10 mouse cellular contexts compared by ENCODE assay signal in the genomic region with DNA sequence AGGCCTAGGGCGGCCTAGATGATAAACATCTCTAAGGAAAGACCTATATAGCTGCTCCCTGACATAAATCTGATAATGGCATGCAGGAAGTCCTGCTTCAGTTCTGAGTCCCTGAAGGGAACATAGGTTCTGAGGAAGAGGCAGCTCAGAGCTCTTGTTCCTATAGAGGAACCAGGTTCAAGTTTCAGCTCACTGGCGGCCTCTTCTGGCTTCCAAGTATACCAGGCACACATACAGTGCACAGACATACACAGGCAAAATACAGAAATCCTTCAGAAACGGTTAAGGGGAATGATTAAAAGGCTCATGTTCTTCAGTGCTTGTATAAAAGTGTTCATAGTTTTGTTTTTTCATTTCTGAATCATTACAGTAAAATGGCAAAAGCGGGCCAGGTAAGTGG. TPM values are rescaled to one million over a fixed set of nuclear protein-coding genes. Genes with fewer than 3 reads are reported as not detected.
DNase-seq lines count a peak whose midpoint lies in the region; ATAC-seq and TF ChIP-seq lines count a peak whose summit lies in the region.
"Had no signal": no experiment of that assay in that cellular context is flagged by ENCODE, and none has a peak within 500 bp of the region (broad histone marks: within the 10 kb centered on the region; RNA-seq: fewer than 3 reads in every experiment).

No protein-coding gene starts in this region.

- intact Hi-C loops in left cerebral cortex, postnatal 4 days (cut with DNase I): loop anchor here (5.0 to 10.0 kb wide), 2 partner anchors 187 to 359 kb away; a partner anchor contains a TSS

- H3K4me1 ChIP-seq in lung, postnatal 0 days (ENCODE audit: insufficient read depth, low read depth, low read length): peaks cover 2% of the 10 kb centered on the region; the same call in 1 of the 2 replicates
- H3K4me1 ChIP-seq: embryonic facial prominence, embryonic 13.5 days had no signal

- peak; percentile 22; the same call in 1 of the 2 replicates for TF ChIP-seq CTCF in lung, postnatal 0 days (IDR thresholded peaks at IDR 0.05)

- TF ChIP-seq EP300 in lung, postnatal 0 days (IDR thresholded peaks at IDR 0.05): no peak

- H3K27ac ChIP-seq in lung, postnatal 0 days (ENCODE audit: low read length): no peak overlapping the region
- H3K27ac ChIP-seq: embryonic facial prominence, embryonic 13.5 days had no signal

- H3K27me3 ChIP-seq in lung, postnatal 0 days (replicated peaks; ENCODE audit: insufficient read depth, low read length): no peaks in the 10 kb centered on the region
- no peaks in the 10 kb centered on the region for H3K27me3 ChIP-seq in splenic B cell, adult 2 months (ENCODE audit: control insufficient read depth, insufficient read depth, low read length, poor library complexity, severe bottlenecking)
- H3K27me3 ChIP-seq: embryonic facial prominence, embryonic 13.5 days had no signal

- H3K4me3 ChIP-seq in lung, postnatal 0 days (ENCODE audit: low read depth, low read length): no peak overlapping the region
- H3K4me3 ChIP-seq: embryonic facial prominence, embryonic 13.5 days had no signal

- 85% methylated on average over 4 of the region's 4 CpGs for WGBS in lung, postnatal 0 days

- H3K4me2 ChIP-seq in lung, postnatal 0 days (replicated peaks; ENCODE audit: low read depth, low read length): no peak overlapping the region
- H3K4me2 ChIP-seq: embryonic facial prominence, embryonic 13.5 days had no signal

- no peaks in the 10 kb centered on the region for H3K36me3 ChIP-seq in lung, postnatal 0 days (ENCODE audit: insufficient read depth, low read length)
- no peaks in the 10 kb centered on the region; the same call in 1 of the 2 replicates for H3K36me3 ChIP-seq in splenic B cell, adult 2 months (ENCODE audit: control insufficient read depth, insufficient read depth, low read length, poor library complexity, severe bottlenecking)
- H3K36me3 ChIP-seq: embryonic facial prominence, embryonic 13.5 days had no signal

- no peaks in the 10 kb centered on the region for H3K9me3 ChIP-seq in lung, postnatal 0 days (ENCODE audit: low read length)
- H3K9me3 ChIP-seq: embryonic facial prominence, embryonic 13.5 days had no signal

- no peak for ATAC-seq in lung, postnatal 0 days
- ATAC-seq: inflammation-experienced regulatory T-cells, adult 6 months had no signal

- DNase-seq in embryo, embryonic 10 days (ENCODE audit: low spot score): peak; percentile 17
- DNase-seq in embryo, embryonic 9.5 days (ENCODE audit: extremely low spot score): no peak
- no peak for DNase-seq in lung, postnatal 0 days (ENCODE audit: low spot score)
- DNase-seq in lung, postnatal 4 days: no peak
- peak; percentile 70 for DNase-seq in ZHBTc4 (ENCODE audit: low read depth, low spot score)
- peak; percentile 37 for DNase-seq in splenic B cell, adult 2 months (ENCODE audit: low read depth, low spot score)
- DNase-seq in frontal cortex, postnatal 25 days (ENCODE audit: low spot score in 2 of 2): no peak
- no peak for DNase-seq in left cerebral cortex, postnatal 4 days

- H3K9ac ChIP-seq in lung, postnatal 0 days (replicated peaks; ENCODE audit: low read depth): no peak overlapping the region
- H3K9ac ChIP-seq: embryonic facial prominence, embryonic 13.5 days had no signal

RNA-seq across cellular contexts. Expression of a gene that starts 17.6 kb away (rescaled TPM):
- 15.3 and 15.7 TPM in 2 replicates for polyA plus RNA-seq in lung, postnatal 0 days (2015; fragmentation: Nextera tagmentation; extraction: Ambion mirVana)
- total RNA-seq in left cerebral cortex, postnatal 4 days (2021): 10 to 100 TPM; 17.5 to 20.9 TPM

RNA-seq across cellular contexts. Expression of a gene that starts 25.9 kb away (rescaled TPM):
- 0.11 and 0.17 TPM in 2 replicates for polyA plus RNA-seq in lung, postnatal 0 days (2015; fragmentation: Nextera tagmentation; extraction: Ambion mirVana)
- total RNA-seq in left cerebral cortex, postnatal 4 days (2021): 1 to 10 TPM in 1 of 2 experiments, under 1 TPM in 1; 0.92 to 1.0 TPM
- polyA plus RNA-seq: inflammation-experienced regulatory T-cells, adult 6 months had no signal

Comparison
In these comparisons a context has a peak if more than half of its experiments do, and no peak if none do; other contexts are left out.
1. DNase-seq: peak in embryo, embryonic 10 days (single experiment), ZHBTc4 (single experiment) and splenic B cell, adult 2 months (single experiment); none in embryo, embryonic 9.5 days (single experiment), lung, postnatal 0 days (single experiment), lung, postnatal 4 days (0 of 2), frontal cortex, postnatal 25 days (0 of 2) and left cerebral cortex, postnatal 4 days (single experiment).